Mouse (Mus musculus) frontal cortex, adult (tissue): ENCODE data around the gene Klhl8.

Source experiments
- ATAC-seq: cut with Nextera tagmentation; 2 replicates; pipeline ENCODE4 v1.9.2; 2017; ENCODE audit warnings: mild to moderate bottlenecking, moderate library complexity, mixed read lengths; ENCODE audit not compliant: low TSS enrichment

The Klhl8 gene

GRCm38 (mm10) chr5:103916595-103917356, 5.7 kb upstream of the Klhl8 start:
- no peak for ATAC-seq

GRCm38 (mm10) chr5:103914335-103915226, 3.5 kb upstream of the Klhl8 start:
- ATAC-seq = no peak

- ATAC-seq = no peak
Measured at GRCm38 (mm10) chr5:103913150-103913549, 2.1 kb upstream of the Klhl8 start.

GRCm38 (mm10) chr5:103911555-103911954, 496 bp upstream of the Klhl8 start:
- ATAC-seq = peak; percentile 11

- ATAC-seq = no peak
Measured at GRCm38 (mm10) chr5:103910156-103910555, 903 bp downstream of the Klhl8 start.

GRCm38 (mm10) chr5:103909466-103909865, 1.6 kb downstream of the Klhl8 start:
- ATAC-seq = no peak

GRCm38 (mm10) chr5:103908851-103909250, 2.2 kb downstream of the Klhl8 start:
- ATAC-seq = no peak

GRCm38 (mm10) chr5:103907844-103908243, 3.2 kb downstream of the Klhl8 start:
- peak; percentile 73 for ATAC-seq

- ATAC-seq = no peak
Measured at GRCm38 (mm10) chr5:103906173-103906572, 4.9 kb downstream of the Klhl8 start.

GRCm38 (mm10) chr5:103898310-103898709, 12.7 kb downstream of the Klhl8 start:
- no peak for ATAC-seq

GRCm38 (mm10) chr5:103889766-103890165, 21.3 kb downstream of the Klhl8 start:
- ATAC-seq = no peak

GRCm38 (mm10) chr5:103863759-103864158, 47.3 kb downstream of the Klhl8 start:
- ATAC-seq = no peak

- ATAC-seq = no peak
Measured at GRCm38 (mm10) chr5:103860622-103861021, 50.4 kb downstream of the Klhl8 start.

- ATAC-seq = no peak
Measured at GRCm38 (mm10) chr5:103857151-103857550, 53.9 kb downstream of the Klhl8 start.

GRCm38 (mm10) chr5:103856286-103857009, 54.6 kb downstream of the Klhl8 start:
- ATAC-seq = 0 out of 2 replicates have a peak, but pooled peaks have one; percentile 8

GRCm38 (mm10) chr5:103855483-103856211, 55.4 kb downstream of the Klhl8 start:
- no peak for ATAC-seq

GRCm38 (mm10) chr5:103854807-103855194, 56.3 kb downstream of the Klhl8 start:
- no peak for ATAC-seq

- peak; percentile 91 for ATAC-seq
Measured at GRCm38 (mm10) chr5:103854041-103854806, 56.8 kb downstream of the Klhl8 start.

- no peak for ATAC-seq
Measured at GRCm38 (mm10) chr5:103852756-103853549, 58.1 kb downstream of the Klhl8 start.

GRCm38 (mm10) chr5:103848546-103848945, 62.5 kb downstream of the Klhl8 start:
- no peak for ATAC-seq
